Mouse (Mus musculus) embryonic fibroblast, embryonic 13.5 days (primary cell): ENCODE measurements around the gene Hoxa4. TPM values are rescaled to one million over a fixed set of nuclear protein-coding genes. Genes with fewer than 3 reads are reported as not detected.

Source experiments
- H3K27ac ChIP-seq: 2 replicates; pipeline ENCODE4 v1.5.1; 2012; ENCODE audit warnings: low read length, control low read depth, inconsistent platforms; ENCODE audit not compliant: insufficient read depth
- H3K4me1 ChIP-seq: 2 replicates; pipeline ENCODE4 v1.6.1; 2011; ENCODE audit warnings: low read length; ENCODE audit not compliant: control insufficient read depth, insufficient read depth
- H3K4me3 ChIP-seq: 2 replicates; pipeline ENCODE4 v1.5.1; 2011; ENCODE audit warnings: mild to moderate bottlenecking, control low read depth, low read length; ENCODE audit not compliant: insufficient read depth
- CTCF ChIP-seq: IDR thresholded peaks from 2 replicates; pipeline ENCODE4 v1.5.1; 2011; ENCODE audit warnings: mild to moderate bottlenecking, control low read depth, low read length, moderate library complexity, borderline replicate concordance; ENCODE audit not compliant: insufficient read depth
- POLR2A ChIP-seq: IDR thresholded peaks from 2 replicates; pipeline ENCODE4 v1.6.1; 2011; ENCODE audit warnings: low read depth, mild to moderate bottlenecking, control low read depth, low read length, moderate library complexity
- polyA plus RNA-seq: library from polyadenylated mRNA; stranded (reverse); fragments of >200 nt; gene quantifications from 2 replicates; pipeline ENCODE4 v1.2.4, GENCODE M21; 2011; ENCODE audit warnings: low read depth; ENCODE audit not compliant: missing spikeins, insufficient read length

The Hoxa4 gene
- polyA plus RNA-seq: 3.0 and 4.2 TPM in 2 replicates

DNA sequence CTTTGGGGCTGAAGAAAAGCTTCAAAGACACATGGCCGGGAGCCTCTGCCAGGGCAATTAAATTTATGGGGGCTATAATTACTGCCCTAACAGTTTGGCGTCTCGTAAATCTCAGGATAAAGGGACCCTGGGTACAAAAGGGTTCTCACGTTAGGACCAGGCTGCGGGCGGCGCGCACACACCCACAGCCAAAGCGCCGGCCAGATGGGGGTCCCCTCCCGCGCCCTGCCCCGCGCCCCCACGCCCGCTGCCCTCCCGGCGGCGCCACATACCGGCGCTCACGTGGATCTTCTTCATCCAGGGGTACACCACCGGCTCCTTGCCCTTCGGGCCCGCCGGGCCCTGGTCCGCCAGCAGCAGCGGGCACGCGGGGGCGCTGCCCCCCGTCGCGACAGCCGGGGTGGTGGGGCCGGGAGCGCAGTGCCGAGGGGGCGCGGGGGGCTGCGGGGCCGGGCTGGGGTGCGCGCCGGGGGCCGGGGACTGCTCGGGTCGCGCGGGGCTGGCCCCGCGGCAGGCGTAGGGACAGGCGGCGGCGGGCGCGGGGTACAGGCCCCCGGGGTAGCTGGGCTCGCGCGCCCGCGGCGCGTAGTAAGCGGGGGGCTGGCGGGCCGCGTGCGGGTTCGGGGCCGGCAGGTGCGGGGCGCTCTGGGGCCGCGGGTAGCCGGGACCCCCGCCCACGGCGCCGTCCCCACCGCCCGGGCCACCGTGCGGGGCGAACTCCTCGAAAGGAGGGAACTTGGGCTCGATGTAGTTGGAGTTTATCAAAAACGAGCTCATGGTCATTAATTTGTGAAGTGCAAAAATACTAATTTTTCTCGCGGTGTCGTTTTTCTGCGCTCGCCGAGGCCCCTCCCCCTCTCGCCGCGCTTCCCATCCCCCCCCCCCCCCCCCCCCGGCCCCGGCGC is at the start of gene Hoxa4:
Hoxa4 (minus strand) TSS at position 848 of the 905 bp plus-strand sequence.
- no peak for TF ChIP-seq CTCF
- TF ChIP-seq POLR2A: no peak
- H3K4me1 ChIP-seq: peaks cover 9% of the 10 kb centered on the region
- H3K4me3 ChIP-seq: peak within 1 kb of the TSS; percentile 61
- peak within 1 kb of the TSS; percentile 59 for H3K27ac ChIP-seq

DNA sequence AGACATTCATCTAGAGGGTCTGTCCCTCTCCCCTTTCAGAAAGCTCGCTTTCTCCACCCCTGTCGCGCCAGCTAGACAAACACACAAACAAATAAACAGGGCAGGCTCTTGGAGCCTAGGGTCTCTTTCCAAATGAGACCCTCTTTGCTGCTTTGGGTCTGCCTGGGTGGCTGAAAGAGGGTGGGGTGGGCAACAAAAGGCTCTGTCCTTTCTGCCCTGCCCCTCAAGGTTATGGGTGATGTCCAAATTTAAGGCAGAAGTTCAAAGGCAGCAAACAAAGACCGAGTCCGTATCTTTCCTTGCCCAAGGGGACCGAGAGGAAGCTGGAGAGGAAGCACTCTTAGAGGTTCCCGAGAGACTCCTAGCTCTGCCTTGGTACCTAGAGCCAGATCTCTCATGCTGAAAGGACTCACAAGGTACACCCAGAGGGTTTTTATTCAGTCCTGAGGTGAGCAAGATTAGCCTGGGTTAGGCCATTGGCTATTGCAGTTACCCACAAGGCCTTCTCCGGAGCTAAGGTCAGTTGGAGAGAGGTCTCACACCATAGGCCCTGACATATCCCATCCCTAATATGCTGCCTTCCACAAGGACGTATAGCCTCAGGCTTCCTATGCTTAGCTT is 49.6 kb upstream of the Hoxa4 start:
- Histone ChIP-seq H3K4me1 (no peaks in the 10 kb centered on the region), H3K27ac (no peak overlapping the region), H3K4me3 (no peak overlapping the region)
- no peak for TF ChIP-seq POLR2A

DNA sequence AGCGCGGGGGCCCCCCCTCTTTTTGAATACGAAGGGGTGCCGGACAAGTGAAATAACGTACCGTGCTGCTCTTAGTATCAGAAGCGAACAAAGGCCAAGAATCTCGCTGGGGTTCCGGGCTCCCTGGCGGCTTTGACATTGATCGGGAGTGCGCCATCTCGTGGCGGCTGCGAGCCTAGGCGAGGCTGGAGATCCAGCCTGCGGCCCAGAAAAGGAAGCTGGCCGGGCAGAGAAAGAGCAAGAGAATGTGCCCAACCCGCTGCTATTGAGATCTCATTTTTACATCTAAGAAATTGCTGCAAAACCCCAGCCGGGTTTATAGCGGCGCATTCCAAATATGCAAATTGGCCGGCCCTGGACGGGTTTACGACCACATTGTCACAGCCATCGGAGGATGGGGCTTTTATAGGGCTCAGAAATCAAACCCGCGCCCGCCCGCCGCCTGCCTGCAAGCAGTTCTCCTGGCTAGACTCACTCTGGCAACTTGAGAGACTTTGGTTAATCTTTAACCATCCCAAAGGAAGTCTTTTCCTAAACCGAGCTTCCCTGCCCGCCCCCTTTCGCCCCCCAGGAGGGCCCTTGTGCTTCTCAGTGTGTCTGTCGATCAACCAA is 48.9 kb upstream of the Hoxa4 start, which contains the start of gene Hoxa10:
Hoxa10 (minus strand) TSS at position 466 of the 612 bp plus-strand sequence.
- H3K4me1 ChIP-seq: no peaks in the 10 kb centered on the region
- TF ChIP-seq POLR2A: no peak; the same call in 1 of the 2 replicates
- TF ChIP-seq CTCF: peak; percentile 66; the same call in 1 of the 2 replicates
- H3K27ac ChIP-seq: peak within 1 kb of the TSS; percentile 34

DNA sequence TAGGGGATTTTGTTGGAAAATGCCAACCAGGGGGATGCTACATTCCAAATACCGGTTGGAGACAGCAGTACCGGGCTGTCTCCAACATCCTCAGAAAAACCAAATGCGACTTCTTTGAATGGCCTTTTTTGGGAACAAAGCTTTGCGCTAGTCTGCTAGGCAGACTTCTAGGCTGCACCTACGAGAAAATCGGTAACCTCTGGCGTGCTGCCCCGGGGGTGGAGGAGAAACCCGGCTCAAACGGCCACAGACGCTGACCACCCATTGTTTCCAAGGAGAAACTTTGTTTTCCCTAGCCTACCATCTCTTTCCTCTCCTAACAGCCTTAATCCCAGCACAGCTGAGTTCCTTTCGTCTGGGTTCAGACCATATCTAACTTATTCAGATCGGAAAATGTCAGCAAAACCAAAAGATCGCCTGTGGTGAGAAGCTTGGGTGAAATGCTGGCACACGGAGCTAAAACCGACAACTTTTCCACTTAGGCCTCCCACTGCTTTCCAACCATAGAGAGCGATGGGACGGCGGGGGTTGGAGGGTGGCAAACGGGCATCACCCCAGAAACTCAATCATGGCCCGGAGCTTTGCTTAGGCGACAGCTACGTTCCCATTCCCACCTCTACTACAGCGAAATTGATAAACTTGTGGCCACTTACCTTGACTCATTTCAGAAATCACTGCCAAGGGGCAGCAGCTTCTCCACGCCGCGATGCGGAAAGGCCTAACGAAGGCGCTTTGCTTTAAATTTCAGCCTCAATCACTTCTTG is 48.3 kb upstream of the Hoxa4 start:
- no peaks in the 10 kb centered on the region for H3K4me1 ChIP-seq
- peak overlapping the region; percentile 34 for H3K27ac ChIP-seq
- peak overlapping the region; percentile 43 for H3K4me3 ChIP-seq
- TF ChIP-seq POLR2A (no peak), CTCF (no peak)

More for the DNA sequence above, 48.9 kb upstream of the Hoxa4 start, which contains the start of gene Hoxa10:
- H3K4me3 ChIP-seq: peak within 1 kb of the TSS; percentile 43

DNA sequence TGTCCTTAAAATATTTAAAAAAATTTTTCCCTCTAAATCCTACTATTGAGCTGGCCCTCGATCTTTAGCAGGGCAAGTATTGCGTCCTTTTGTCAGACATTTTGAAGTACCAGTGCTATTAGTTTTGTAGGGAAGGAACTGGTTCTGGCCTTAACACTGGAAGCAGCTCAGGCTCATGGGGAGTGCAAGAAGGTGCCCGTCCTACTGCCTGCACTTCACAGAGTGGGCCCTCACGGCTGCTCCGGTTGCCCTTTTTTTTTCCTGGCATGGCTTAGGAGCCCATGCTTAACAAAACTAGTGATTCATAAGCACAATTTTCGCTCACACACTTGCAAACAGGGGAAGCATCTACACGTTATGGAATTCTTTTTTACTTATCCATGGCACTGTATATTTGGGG is 47.4 kb upstream of the Hoxa4 start:
- no peak for TF ChIP-seq POLR2A
- no peak for TF ChIP-seq CTCF
- H3K27ac ChIP-seq: no peak overlapping the region
- H3K4me3 ChIP-seq: peak overlapping the region; percentile 36
- no peaks in the 10 kb centered on the region for H3K4me1 ChIP-seq

DNA sequence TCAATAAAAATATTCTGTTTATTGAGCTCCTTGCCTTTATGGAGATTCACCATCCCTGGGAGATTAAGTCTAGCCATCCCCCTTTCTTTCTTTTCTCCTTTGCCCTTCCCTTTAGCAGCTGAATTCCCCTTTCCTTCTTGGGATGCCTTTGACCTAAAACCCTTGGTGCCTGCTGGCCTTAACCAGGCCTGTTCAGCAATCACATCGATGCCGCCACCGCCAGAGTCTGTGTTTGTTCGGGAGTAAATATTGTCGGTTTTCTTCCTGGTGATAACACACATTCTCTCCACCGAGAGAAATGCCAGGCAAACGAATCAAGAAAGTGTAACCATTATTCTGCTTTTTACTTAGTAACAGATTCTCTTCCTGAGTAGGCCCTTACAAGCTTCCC is 46.6 kb upstream of the Hoxa4 start:
- H3K27ac ChIP-seq: peak overlapping the region; percentile 12; the same call in 1 of the 2 replicates
- H3K4me1 ChIP-seq: no peaks in the 10 kb centered on the region
- TF ChIP-seq CTCF: no peak
- no peak for TF ChIP-seq POLR2A
- peak overlapping the region; percentile 20 for H3K4me3 ChIP-seq

DNA sequence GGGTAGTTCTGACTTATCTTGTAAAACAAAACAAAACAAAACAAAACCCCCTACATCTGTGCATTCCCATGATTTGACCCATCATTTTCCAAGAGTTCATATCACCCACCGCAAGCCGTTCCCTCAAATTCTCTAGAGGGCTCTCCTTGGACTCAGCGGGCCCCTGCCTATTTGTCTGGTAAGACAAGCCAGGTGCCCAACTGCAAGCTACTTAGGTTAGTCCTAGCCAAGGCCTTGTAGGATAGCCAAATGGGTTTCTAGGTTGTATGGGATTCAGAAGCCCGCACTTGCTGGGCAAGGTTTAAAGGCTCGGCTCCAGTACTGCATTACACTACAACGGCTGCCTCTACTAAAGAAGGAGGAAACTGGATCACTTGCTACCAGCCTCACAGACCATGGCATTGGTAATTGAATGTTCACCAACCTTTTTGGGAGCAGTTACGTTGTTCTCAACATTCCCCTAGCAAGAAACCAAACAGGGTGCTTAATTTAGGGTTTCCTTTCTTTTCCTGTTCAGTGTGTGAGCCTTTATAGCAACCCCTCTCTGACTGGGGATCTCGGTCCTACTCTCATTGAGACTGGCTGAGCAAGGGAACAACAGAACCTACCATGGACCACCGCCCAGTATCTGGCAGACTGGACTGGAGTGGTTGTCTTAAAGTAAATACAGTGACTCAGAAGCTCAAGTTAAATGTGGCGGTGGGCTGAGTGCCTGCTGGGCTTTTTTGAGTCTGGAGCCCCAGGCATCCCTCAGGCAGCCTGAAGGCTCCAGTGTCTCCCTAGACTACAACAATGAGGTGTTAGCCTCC is 46.0 kb upstream of the Hoxa4 start:
- Histone ChIP-seq H3K4me1 (no peaks in the 10 kb centered on the region), H3K27ac (peak overlapping the region; percentile 12; the same call in 1 of the 2 replicates), H3K4me3 (peak overlapping the region; percentile 20)
- TF ChIP-seq POLR2A: no peak
- no peak for TF ChIP-seq CTCF

DNA sequence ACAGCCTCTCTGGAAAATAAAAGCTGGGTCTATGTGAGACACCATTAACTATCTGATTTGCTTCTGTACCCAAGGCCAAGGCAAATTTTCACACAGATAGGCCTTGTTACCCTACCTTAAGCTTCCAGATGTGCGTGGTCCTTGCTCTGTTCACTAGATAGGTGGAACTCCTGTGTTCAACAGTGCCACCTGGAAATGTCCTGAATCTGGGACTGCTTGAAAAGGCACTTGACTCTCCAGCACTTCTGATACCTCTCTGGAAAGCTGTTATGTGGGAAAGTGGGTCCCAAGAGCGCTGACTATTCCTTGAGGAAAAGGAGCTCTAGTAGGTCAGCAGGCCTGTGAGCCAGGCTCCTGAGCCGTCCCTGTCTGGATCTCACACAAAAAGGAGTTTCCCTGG is 45.3 kb upstream of the Hoxa4 start:
- no peak overlapping the region for H3K4me3 ChIP-seq
- no peak overlapping the region for H3K27ac ChIP-seq
- H3K4me1 ChIP-seq: no peaks in the 10 kb centered on the region

DNA sequence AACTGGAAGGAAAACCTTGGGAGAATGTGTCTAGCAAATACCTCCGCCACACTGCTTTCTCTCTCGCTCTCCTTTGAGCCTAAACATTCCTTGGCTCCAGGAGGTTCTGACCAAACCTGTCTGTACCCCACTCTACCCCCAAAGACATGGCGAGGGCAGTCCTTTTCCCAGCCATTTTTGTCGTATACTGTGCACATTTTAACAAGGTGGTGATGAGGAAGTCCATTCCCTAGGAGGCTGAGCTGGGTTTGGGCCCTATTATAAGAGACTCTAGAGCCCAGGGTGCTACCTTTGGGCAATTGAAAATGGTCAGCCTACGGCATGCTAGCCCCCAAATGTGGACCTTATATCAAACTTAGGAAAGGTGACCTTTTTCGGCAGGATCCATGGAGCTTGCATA is 44.3 kb upstream of the Hoxa4 start:
- Histone ChIP-seq H3K4me3 (no peak overlapping the region), H3K4me1 (no peaks in the 10 kb centered on the region), H3K27ac (no peak overlapping the region)
- TF ChIP-seq CTCF: no peak
- TF ChIP-seq POLR2A: no peak

More for the DNA sequence above, 45.3 kb upstream of the Hoxa4 start:
- no peak for TF ChIP-seq CTCF
